Mouse (Mus musculus) myocyte (in vitro differentiated cells): Measurements from ENCODE around the gene Csnk2b. TPM values are rescaled to one million over a fixed set of nuclear protein-coding genes. Genes with fewer than 3 reads are reported as not detected.

Source experiments
- H3K27me3 ChIP-seq: one replicate; pipeline ENCODE4 v1.6.1; 2011; ENCODE audit not compliant: control insufficient read depth, insufficient read depth, insufficient read length
- H3K36me3 ChIP-seq: one replicate; pipeline ENCODE4 v1.6.1; 2011; ENCODE audit not compliant: control insufficient read depth, insufficient read depth
- H3K4me2 ChIP-seq: one replicate; pipeline ENCODE4 v1.6.1; 2011; ENCODE audit warnings: low read depth, control low read depth
- H3K4me3 ChIP-seq: one replicate; pipeline ENCODE4 v1.5.1; 2011; ENCODE audit warnings: mild to moderate bottlenecking, control low read depth, moderate library complexity
- H3K79me2 ChIP-seq: one replicate; pipeline ENCODE4 v1.6.1; 2011; ENCODE audit not compliant: control insufficient read depth, insufficient read depth
- H3ac ChIP-seq: one replicate; pipeline ENCODE4 v1.6.1; 2011; ENCODE audit not compliant: control insufficient read depth, insufficient read length
- CEBPB ChIP-seq: IDR thresholded peaks from 2 replicates; pipeline ENCODE4 v1.6.1; 2011; ENCODE audit warnings: mild to moderate bottlenecking, moderate library complexity; ENCODE audit not compliant: poor library complexity, insufficient read depth, severe bottlenecking
- E2F4 ChIP-seq: IDR thresholded peaks from one replicate; pipeline ENCODE4 v1.6.1; 2011; ENCODE audit warnings: mild to moderate bottlenecking, control low read depth, moderate library complexity; ENCODE audit not compliant: insufficient read depth
- MAX ChIP-seq: IDR thresholded peaks from one replicate; pipeline ENCODE4 v1.6.1; 2011; ENCODE audit warnings: low read depth, mild to moderate bottlenecking, control low read depth
- MYOD1 ChIP-seq, 3 experiments: IDR thresholded peaks; one replicate each; pipeline ENCODE4 v1.6.1; 2011; ENCODE audit warnings: control low read depth in 2 of 3, low read depth in 2 of 3, mild to moderate bottlenecking in 2 of 3, moderate library complexity in 1 of 3; ENCODE audit not compliant: insufficient read length in 2 of 3, control insufficient read depth in 1 of 3
- MYOG ChIP-seq, 3 experiments: IDR thresholded peaks; one replicate each; pipeline ENCODE4 v1.6.1; 2011; ENCODE audit warnings: control low read depth in 2 of 3, low read depth in 2 of 3, mild to moderate bottlenecking in 2 of 3; ENCODE audit not compliant: insufficient read length in 2 of 3, control insufficient read depth in 1 of 3, insufficient read depth in 1 of 3
- POLR2A ChIP-seq: IDR thresholded peaks from one replicate; pipeline ENCODE4 v1.6.1; 2011; ENCODE audit warnings: low read depth, mild to moderate bottlenecking, control low read depth, moderate library complexity; ENCODE audit not compliant: insufficient read length
- POLR2AphosphoS2 ChIP-seq: IDR thresholded peaks from one replicate; pipeline ENCODE4 v1.6.1; 2011; ENCODE audit warnings: low read depth, control low read depth; ENCODE audit not compliant: insufficient read length
- REST ChIP-seq: IDR thresholded peaks from one replicate; pipeline ENCODE4 v1.6.1; 2011; ENCODE audit warnings: mild to moderate bottlenecking, control low read depth, moderate library complexity; ENCODE audit not compliant: insufficient read depth, insufficient read length
- SRF ChIP-seq: IDR thresholded peaks from one replicate; pipeline ENCODE4 v1.6.1; 2011; ENCODE audit warnings: low read depth; ENCODE audit not compliant: control insufficient read depth, insufficient read length
- TCF12 ChIP-seq: IDR thresholded peaks from one replicate; pipeline ENCODE4 v1.6.1; 2011; ENCODE audit warnings: mild to moderate bottlenecking, control low read depth; ENCODE audit not compliant: poor library complexity, insufficient read depth, severe bottlenecking
- TCF3 ChIP-seq: IDR thresholded peaks from one replicate; pipeline ENCODE4 v1.6.1; 2011; ENCODE audit warnings: low read depth, control low read depth; ENCODE audit not compliant: insufficient read length
- USF1 ChIP-seq: IDR thresholded peaks from one replicate; pipeline ENCODE4 v1.6.1; 2011; ENCODE audit warnings: low read depth, mild to moderate bottlenecking, control low read depth, moderate library complexity
- polyA plus RNA-seq: library from polyadenylated mRNA; unstranded; fragments of >200 nt; fragmentation: generic; extraction: Trizol; gene quantifications from one replicate; pipeline ENCODE4 v1.2.1, GENCODE M21; 2012; ENCODE audit warnings: missing spikeins

Gene Csnk2b
- polyA plus RNA-seq, 1 experiment = 320 TPM

DNA sequence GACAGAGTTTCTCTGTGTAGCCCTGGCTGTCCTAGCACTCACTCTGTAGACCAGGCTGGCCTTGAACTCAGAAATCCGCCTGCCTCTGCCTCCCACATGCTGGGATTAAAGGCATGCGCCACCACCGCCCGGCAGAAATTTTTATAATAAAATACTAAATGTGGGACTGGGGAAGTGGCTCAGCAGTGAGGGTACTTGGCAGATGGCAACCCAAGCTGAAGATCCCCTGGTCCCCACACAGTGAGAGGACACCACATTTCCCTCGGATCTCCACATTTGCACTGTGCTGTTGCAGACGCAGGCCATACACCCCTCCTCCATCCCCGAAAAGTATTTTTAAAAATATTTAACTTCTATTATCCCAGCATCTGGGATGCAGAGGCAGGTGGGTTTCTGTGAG lies 11.7 kb upstream of the Csnk2b start:
- Histone ChIP-seq H3K4me2 (no peak overlapping the region), H3K27me3 (no peaks in the 10 kb centered on the region), H3K4me3 (no peak overlapping the region), H3K79me2 (peaks cover 33% of the 10 kb centered on the region), H3K36me3 (peaks cover 3% of the 10 kb centered on the region), H3ac (no peak overlapping the region)
- no peak for TF ChIP-seq POLR2AphosphoS2
- no peak for TF ChIP-seq MAX
- TF ChIP-seq CEBPB = no peak
- TF ChIP-seq TCF3 = no peak
- TF ChIP-seq E2F4 = no peak
- TF ChIP-seq REST = no peak
- no peak for TF ChIP-seq MYOG (IDR thresholded peaks at IDR 0.05; ENCODE audit: control insufficient read depth in 1 of 3, insufficient read depth in 1 of 3, insufficient read length in 2 of 3, low read depth in 2 of 3)
- TF ChIP-seq POLR2A = no peak
- no peak for TF ChIP-seq MYOD1 (IDR thresholded peaks at IDR 0.05; ENCODE audit: control insufficient read depth in 1 of 3, insufficient read length in 2 of 3, low read depth in 2 of 3)
- no peak for TF ChIP-seq USF1
- no peak for TF ChIP-seq TCF12
- TF ChIP-seq SRF = no peak

DNA sequence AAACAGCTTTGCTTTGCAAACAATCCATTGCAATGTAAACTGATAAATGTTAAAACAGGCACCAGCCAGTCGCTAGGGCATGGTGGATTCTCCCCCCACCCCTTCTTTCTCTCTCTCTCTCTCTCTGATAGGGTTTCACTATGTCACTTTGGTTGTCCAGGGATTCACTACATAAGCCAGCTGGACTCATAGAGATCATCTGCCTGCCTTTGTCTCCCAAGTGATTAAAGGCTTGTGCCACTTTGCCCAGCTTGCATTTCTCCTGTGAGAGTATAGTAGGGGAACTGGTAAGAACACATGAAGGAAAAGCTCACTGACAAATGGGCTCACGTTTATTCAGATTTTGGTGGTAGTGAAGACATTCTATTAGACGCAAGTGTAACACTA lies 10.3 kb upstream of the Csnk2b start:
- TF ChIP-seq REST (no peak), MAX (no peak), TCF12 (no peak), USF1 (no peak)
- no peak overlapping the region for H3K4me3 ChIP-seq
- H3K4me2 ChIP-seq = no peak overlapping the region
- no peaks in the 10 kb centered on the region for H3K27me3 ChIP-seq
- H3K36me3 ChIP-seq = no peaks in the 10 kb centered on the region
- H3ac ChIP-seq = no peak overlapping the region
- H3K79me2 ChIP-seq = peaks cover 33% of the 10 kb centered on the region

DNA sequence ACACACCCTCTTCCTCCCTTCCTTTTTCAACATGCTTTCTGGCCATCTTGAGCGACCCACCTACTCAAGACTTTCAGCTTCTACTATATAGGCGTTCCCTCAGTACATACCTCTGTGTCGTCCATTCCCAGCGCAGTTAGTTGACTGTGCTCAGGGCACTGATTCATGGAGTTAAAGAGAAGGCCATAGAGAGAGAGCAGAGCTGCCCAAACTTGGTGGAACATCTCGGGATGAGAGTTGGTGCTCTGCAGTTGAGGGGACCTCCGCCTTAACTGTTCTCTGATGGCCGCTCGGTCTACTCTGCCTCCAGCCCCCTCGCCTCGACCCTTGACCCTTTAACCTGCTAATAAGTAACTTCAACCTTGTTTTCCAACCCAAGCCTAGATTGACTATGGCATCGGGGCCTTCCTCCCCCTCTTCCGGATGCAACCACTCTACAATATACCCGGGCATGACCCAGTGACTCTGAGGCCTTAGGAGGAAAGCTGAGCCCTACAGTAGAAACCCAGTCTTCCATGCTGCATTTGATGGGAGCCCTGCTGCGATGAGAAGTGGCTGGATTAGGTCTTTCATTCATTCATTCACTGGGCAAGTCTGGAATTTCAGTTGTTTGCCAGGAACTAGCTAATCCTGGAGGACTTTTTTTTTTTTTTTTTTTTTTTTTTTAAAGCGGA lies 9.8 kb upstream of the Csnk2b start, which contains the start of gene Apom:
Gene Apom (minus strand): TSS at position 551 of the 674 bp plus-strand sequence.
- no peak within 1 kb of the TSS for H3K4me3 ChIP-seq
- no peak within 1 kb of the TSS for H3ac ChIP-seq
- H3K79me2 ChIP-seq = peaks cover 33% of the 10 kb centered on the region
- H3K27me3 ChIP-seq = no peaks in the 10 kb centered on the region
- no peak within 1 kb of the TSS for H3K4me2 ChIP-seq
- TF ChIP-seq REST (no peak), POLR2AphosphoS2 (no peak), MYOD1 (IDR thresholded peaks at IDR 0.05; ENCODE audit: control insufficient read depth in 1 of 3, insufficient read length in 2 of 3, low read depth in 2 of 3) (no peak), POLR2A (no peak)
- no peaks in the 10 kb centered on the region for H3K36me3 ChIP-seq

DNA sequence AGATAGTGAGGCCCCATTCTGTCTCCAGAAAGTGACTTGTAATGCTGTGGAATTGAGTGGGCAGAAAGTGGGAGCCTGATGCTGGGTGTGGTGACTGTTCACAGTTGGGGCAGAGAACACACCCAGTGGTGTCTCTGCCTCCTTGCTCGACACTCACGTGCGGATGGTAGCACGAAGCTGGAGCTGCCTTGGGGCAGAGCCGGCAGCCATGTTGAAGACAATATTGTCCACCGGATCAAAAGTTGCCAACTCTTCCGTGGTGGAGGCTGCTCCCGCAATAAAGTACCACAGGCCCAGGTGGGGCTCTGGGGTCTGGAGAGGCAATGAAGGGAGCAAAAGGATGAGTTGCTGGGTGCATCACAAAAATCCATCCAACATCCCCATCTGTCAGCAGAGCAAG lies 9.2 kb upstream of the Csnk2b start:
- Histone ChIP-seq H3K79me2 (peaks cover 31% of the 10 kb centered on the region), H3K4me2 (no peak overlapping the region), H3ac (no peak overlapping the region), H3K27me3 (no peaks in the 10 kb centered on the region), H3K36me3 (no peaks in the 10 kb centered on the region), H3K4me3 (no peak overlapping the region)
- peak; percentile 40 for TF ChIP-seq POLR2AphosphoS2
- no peak for TF ChIP-seq TCF3

DNA sequence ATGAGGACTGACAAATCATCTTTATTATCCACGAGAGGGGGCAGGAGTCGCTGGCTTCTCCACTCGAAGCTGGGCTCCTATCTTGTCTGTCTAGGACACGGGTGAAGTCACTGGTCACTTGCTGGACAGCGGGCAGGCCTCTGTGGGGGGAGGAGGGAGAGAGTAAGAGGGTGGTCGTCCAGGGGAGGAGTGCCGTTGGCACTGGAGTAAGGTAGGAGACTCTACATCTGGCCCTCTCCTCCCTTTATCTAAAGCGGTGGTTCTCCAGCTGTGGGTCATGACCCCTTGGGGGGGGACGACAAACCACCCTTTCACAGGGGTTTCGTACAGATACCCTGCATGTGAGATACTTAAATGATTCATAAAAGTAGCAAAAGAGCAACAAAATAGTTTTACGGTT lies 7.1 kb upstream of the Csnk2b start:
- TF ChIP-seq CEBPB (no peak), MYOD1 (IDR thresholded peaks at IDR 0.05; ENCODE audit: control insufficient read depth in 1 of 3, insufficient read length in 2 of 3, low read depth in 2 of 3) (no peak), USF1 (no peak), TCF12 (no peak), E2F4 (no peak), MAX (no peak), SRF (no peak), REST (no peak), MYOG (IDR thresholded peaks at IDR 0.05; ENCODE audit: control insufficient read depth in 1 of 3, insufficient read depth in 1 of 3, insufficient read length in 2 of 3, low read depth in 2 of 3) (no peak), POLR2A (no peak)
- H3K4me2 ChIP-seq = no peak overlapping the region
- H3K27me3 ChIP-seq = no peaks in the 10 kb centered on the region
- no peaks in the 10 kb centered on the region for H3K36me3 ChIP-seq
- H3K79me2 ChIP-seq = peaks cover 23% of the 10 kb centered on the region
- H3K4me3 ChIP-seq = no peak overlapping the region
- no peak overlapping the region for H3ac ChIP-seq
